Mouse (Mus musculus) E14TG2a.4 (cell line): ENCODE measurements around the gene Pdzrn4.

Experiments
- CTCF ChIP-seq: conservative IDR thresholded peaks from 2 replicates; pipeline ENCODE4 v1.5.1; 2014; ENCODE audit warnings: low read length
- NANOG ChIP-seq: IDR thresholded peaks from 2 replicates; pipeline ENCODE4 v1.6.1; 2014; ENCODE audit warnings: borderline replicate concordance, low read length, mixed read lengths
- POU5F1 ChIP-seq: IDR thresholded peaks from 2 replicates; pipeline ENCODE4 v1.6.1; 2014; ENCODE audit warnings: low read length, borderline replicate concordance

DNA sequence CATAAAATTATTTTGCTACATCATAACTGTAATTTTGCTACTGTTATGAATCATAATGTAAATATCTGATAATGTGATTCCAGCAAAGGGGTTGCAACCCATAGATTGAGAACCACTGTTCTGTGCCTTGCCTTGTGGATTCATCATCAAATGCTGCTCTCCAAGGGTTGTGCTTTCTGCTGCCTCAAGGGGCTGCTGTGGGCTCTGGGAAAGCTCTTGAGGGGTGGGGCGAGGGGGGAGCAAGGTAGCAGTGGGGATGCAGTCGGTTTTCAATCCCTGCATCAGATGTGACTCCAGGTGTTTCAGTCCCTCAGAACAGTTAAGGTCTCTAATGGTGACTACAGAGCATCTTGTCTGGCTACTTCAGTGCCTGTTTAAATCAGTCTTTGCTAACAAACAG lies 2.1 kb downstream of the Pdzrn4 start:
- TF ChIP-seq CTCF (no peak), POU5F1 (no peak), NANOG (no peak)
